In genomic region chr1:139122626-139123025, GRCm38 (mm10) we compare ENCODE assay signal across 22 mouse cellular contexts.
"Had no signal": no experiment of that assay in that cellular context is flagged by ENCODE, and none has a peak within 500 bp of the region (broad histone marks: within the 10 kb centered on the region; RNA-seq: fewer than 3 reads in every experiment).

No protein-coding gene starts in this region.

- H3K4me3 ChIP-seq: heart, adult 2 months; heart, embryonic 13.5 days; heart, embryonic 15.5 days; hindbrain, embryonic 12.5 days; intestine, embryonic 15.5 days; limb, embryonic 13.5 days; limb, embryonic 15.5 days; liver, embryonic 12.5 days had no signal

- H3K4me1 ChIP-seq: heart, embryonic 15.5 days; hindbrain, embryonic 12.5 days; intestine, embryonic 15.5 days; limb, embryonic 13.5 days; limb, embryonic 15.5 days; liver, embryonic 12.5 days had no signal

- H3K27ac ChIP-seq: heart, adult 2 months; heart, embryonic 13.5 days; heart, embryonic 15.5 days; hindbrain, embryonic 12.5 days; hindbrain, embryonic 14.5 days; intestine, embryonic 15.5 days; limb, embryonic 13.5 days; limb, embryonic 15.5 days; liver, embryonic 12.5 days; liver, embryonic 14.5 days had no signal

- DNase-seq: gastrocnemius, postnatal 14 days; gastrocnemius, postnatal 36 days; heart, adult 11 months; heart, adult 2 months; heart, postnatal 14 days; heart, postnatal 36 days; kidney, adult 18-20 months; kidney, adult 8-10 months; kidney, postnatal 10 days; kidney, postnatal 25 days; kidney, postnatal 4 days; layer of hippocampus, adult 9-11 months; layer of hippocampus, postnatal 36 days had no signal

- H3K9ac ChIP-seq: heart, embryonic 13.5 days; heart, embryonic 15.5 days; hindbrain, embryonic 12.5 days; hindbrain, embryonic 14.5 days; intestine, embryonic 15.5 days; limb, embryonic 13.5 days; limb, embryonic 15.5 days; liver, embryonic 12.5 days; liver, embryonic 14.5 days had no signal

- H3K27me3 ChIP-seq: heart, embryonic 13.5 days; heart, embryonic 15.5 days; hindbrain, embryonic 12.5 days; intestine, embryonic 15.5 days; limb, embryonic 13.5 days; limb, embryonic 15.5 days; liver, embryonic 12.5 days had no signal

- H3K36me3 ChIP-seq: heart, embryonic 15.5 days; hindbrain, embryonic 12.5 days; intestine, embryonic 15.5 days had no signal

- H3K9me3 ChIP-seq: heart, embryonic 15.5 days; hindbrain, embryonic 12.5 days; intestine, embryonic 15.5 days; limb, embryonic 13.5 days; limb, embryonic 15.5 days; liver, embryonic 12.5 days had no signal
